Mouse (Mus musculus) kidney, adult 2 months (tissue): ENCODE data around the gene Sertad4. TPM values are rescaled to one million over a fixed set of nuclear protein-coding genes. Genes with fewer than 3 reads are reported as not detected.

Experiments used
- DNase-seq: peaks from one replicate; pipeline ENCODE4 v3.0.0; 2021
- H3K27ac ChIP-seq: fragments of 200-500 bp; 2 replicates; pipeline ENCODE4 v1.5.1; 2012; ENCODE audit warnings: low read depth, low read length, control low read depth, inconsistent platforms; ENCODE audit not compliant: insufficient read depth
- H3K27me3 ChIP-seq: fragments of 200-500 bp; replicated peaks from 2 replicates; pipeline ENCODE4 v1.6.1; 2012; ENCODE audit warnings: mild to moderate bottlenecking, moderate library complexity, low read length, inconsistent platforms; ENCODE audit not compliant: control insufficient read depth, insufficient read depth
- H3K36me3 ChIP-seq: fragments of 200-500 bp; 2 replicates; pipeline ENCODE4 v1.6.1; 2012; ENCODE audit warnings: mild to moderate bottlenecking, moderate library complexity, low read length, inconsistent platforms; ENCODE audit not compliant: control insufficient read depth, insufficient read depth
- H3K4me1 ChIP-seq: fragments of 200-500 bp; 2 replicates; pipeline ENCODE4 v1.6.1; 2011; ENCODE audit warnings: low read length; ENCODE audit not compliant: control insufficient read depth, insufficient read depth
- H3K4me3 ChIP-seq: fragments of 200-500 bp; 2 replicates; pipeline ENCODE4 v1.5.1; 2011; ENCODE audit warnings: mild to moderate bottlenecking, low read depth, low read length, control low read depth; ENCODE audit not compliant: insufficient read depth
- CTCF ChIP-seq: fragments of 200-500 bp; conservative IDR thresholded peaks from 2 replicates; pipeline ENCODE4 v1.5.1; 2011; ENCODE audit warnings: low read depth, mild to moderate bottlenecking, control low read depth, low read length, moderate library complexity, mixed read lengths; ENCODE audit not compliant: insufficient read depth, insufficient read length
- POLR2A ChIP-seq: fragments of 200-500 bp; IDR thresholded peaks from one replicate; pipeline ENCODE4 v1.6.1; 2011; ENCODE audit warnings: low read depth, low read length, control low read depth
- WGBS: fragments of 180-500 bp; shearing (Covaris S2); methylation state at CpG from one replicate; pipeline ENCODE4 v1.1.7; 2018; 5-methylcytosine and 5-hydroxymethylcytosine counted together
- polyA plus RNA-seq: library from polyadenylated mRNA; depleted of rRNA; stranded (reverse); fragments of >200 nt; gene quantifications from 2 replicates; pipeline ENCODE4 v1.2.3, GENCODE M21; 2012

Gene Sertad4
- polyA plus RNA-seq, 1 experiment: 2.6 TPM

DNA sequence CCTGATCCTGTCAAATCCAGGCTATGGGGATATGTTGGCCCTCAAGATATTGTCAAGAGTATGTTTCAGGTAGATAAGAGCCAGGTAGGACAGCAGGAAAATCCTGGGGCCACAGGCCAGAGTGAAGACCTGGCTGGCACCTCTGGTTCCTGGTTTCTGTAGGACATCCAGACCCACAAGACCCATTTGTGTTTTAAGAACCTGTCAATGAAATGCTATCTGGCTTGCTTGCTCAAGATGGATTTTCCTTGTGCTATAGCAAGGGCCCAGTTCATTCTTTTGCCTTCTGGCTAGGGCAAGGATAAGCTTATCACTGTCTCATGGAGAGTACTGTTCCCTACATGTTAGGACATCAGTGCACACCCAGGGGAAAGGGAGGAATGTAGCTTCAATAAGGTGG, 3.5 kb downstream of the Sertad4 start:
- H3K27me3 ChIP-seq: no peaks in the 10 kb centered on the region
- TF ChIP-seq POLR2A (no peak), CTCF (no peak)
- DNase-seq: no peak
- no peak overlapping the region for H3K4me3 ChIP-seq
- H3K36me3 ChIP-seq: no peaks in the 10 kb centered on the region
- no peak overlapping the region for H3K27ac ChIP-seq
- peaks cover 3% of the 10 kb centered on the region for H3K4me1 ChIP-seq

DNA sequence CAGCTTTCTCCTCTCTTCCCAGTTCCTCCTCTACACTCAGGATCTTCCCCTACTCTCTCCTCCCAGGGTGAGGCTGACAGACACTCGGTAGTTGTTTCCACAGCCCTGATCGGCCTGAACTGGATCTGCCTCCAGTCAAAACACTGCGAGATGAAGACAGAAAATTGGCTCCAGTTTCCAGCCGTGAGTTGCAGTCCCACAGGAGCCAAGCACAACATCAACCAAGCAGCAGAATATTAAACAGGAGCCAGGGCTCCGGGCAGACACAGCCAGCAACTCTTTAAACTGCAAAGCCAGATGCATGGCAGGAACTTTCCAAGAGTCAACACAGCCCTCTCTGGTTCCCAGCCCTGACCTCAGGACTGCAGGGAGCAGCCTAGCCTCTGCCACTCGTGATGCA, 3.9 kb downstream of the Sertad4 start:
- WGBS: 29% methylated on average over 6 of the region's 6 CpGs
- no peaks in the 10 kb centered on the region for H3K36me3 ChIP-seq
- no peak overlapping the region for H3K4me3 ChIP-seq
- H3K27ac ChIP-seq: no peak overlapping the region
- DNase-seq: peak; percentile 67
- peaks cover 3% of the 10 kb centered on the region for H3K4me1 ChIP-seq
- TF ChIP-seq CTCF (no peak), POLR2A (no peak)
- no peaks in the 10 kb centered on the region for H3K27me3 ChIP-seq

DNA sequence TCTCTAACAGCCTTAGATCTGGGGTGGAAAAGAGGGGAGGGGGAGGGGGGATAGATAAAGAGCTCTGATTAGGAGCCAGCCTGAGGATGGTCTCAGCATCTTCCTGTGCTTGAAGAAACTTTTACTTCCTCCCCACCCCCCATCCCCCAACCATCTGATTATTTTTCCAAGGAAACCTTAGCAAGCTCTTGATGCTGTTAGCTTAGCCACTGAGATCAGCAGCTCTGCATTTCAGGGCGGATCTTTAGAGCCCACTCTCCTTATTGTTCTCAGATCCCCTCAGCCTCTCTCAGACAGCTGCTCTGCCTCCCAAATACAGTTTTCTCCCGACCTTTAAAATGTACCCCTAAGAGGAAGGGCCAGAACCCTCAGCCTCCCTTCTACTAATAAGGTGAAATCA, 4.4 kb downstream of the Sertad4 start:
- TF ChIP-seq CTCF (no peak), POLR2A (no peak)
- H3K4me1 ChIP-seq: peaks cover 3% of the 10 kb centered on the region

GRCm38 (mm10) chr1:192849616-192850015, 5.9 kb downstream of the Sertad4 start:
- WGBS: 71% methylated on average over 5 of the region's 5 CpGs
- no peak overlapping the region for H3K4me3 ChIP-seq
- TF ChIP-seq POLR2A (no peak), CTCF (no peak)
- DNase-seq: no peak
- H3K27me3 ChIP-seq: no peaks in the 10 kb centered on the region
- H3K27ac ChIP-seq: no peak overlapping the region
- no peaks in the 10 kb centered on the region for H3K36me3 ChIP-seq
- peaks cover 3% of the 10 kb centered on the region for H3K4me1 ChIP-seq

More for the DNA sequence above, 4.4 kb downstream of the Sertad4 start:
- DNase-seq: no peak
- Histone ChIP-seq H3K4me3 (no peak overlapping the region), H3K36me3 (no peaks in the 10 kb centered on the region), H3K27ac (no peak overlapping the region), H3K27me3 (no peaks in the 10 kb centered on the region)
- 50% methylated on average over 2 of the region's 2 CpGs for WGBS

GRCm38 (mm10) chr1:192847254-192847653, 8.3 kb downstream of the Sertad4 start:
- TF ChIP-seq POLR2A: no peak
- Histone ChIP-seq H3K27ac (no peak overlapping the region), H3K4me1 (peaks cover 3% of the 10 kb centered on the region), H3K4me3 (no peak overlapping the region), H3K27me3 (no peaks in the 10 kb centered on the region), H3K36me3 (no peaks in the 10 kb centered on the region)
- no peak for DNase-seq
- WGBS: 83% methylated on average over 3 of the region's 3 CpGs

DNA sequence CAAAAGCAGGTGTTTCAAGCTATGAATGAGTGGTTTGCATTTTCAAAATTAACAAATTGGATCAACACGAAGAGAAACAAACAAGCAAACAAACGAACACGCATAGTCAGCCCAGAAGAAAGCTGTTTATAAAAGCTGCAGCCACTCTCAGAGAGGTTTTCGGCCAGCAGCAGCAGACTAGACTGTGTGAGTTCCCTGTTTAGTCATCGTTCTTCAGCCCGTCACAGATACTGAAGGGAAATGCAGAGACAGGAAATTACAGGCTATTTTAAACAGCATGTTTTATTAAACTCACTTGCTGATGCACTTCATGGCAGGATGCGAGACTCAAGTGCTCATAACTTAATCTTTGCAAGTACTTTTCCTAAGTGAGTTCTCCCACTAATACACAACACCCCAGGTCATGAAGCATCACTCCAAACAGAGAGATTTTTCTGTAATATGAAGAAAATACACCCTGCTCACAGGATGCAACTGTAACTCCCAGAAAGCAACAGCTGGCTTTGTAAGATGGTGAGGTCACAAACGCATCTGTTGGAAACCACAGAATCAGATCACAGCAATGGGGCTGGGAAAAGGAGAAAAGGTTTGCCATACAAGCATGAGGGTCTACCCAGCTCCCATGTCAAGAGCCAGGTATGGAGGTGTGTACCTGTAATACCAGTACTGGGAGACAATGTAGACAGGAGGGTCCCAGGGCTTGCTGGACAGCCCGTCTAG, 14.3 kb downstream of the Sertad4 start:
- DNase-seq: peak; percentile 12
- TF ChIP-seq CTCF (no peak), POLR2A (no peak)
- H3K27me3 ChIP-seq: no peaks in the 10 kb centered on the region
- WGBS: 66% methylated on average over 9 of the region's 9 CpGs
- H3K27ac ChIP-seq: no peak overlapping the region
- H3K4me1 ChIP-seq: no peaks in the 10 kb centered on the region
- H3K4me3 ChIP-seq: no peak overlapping the region
- H3K36me3 ChIP-seq: no peaks in the 10 kb centered on the region

GRCm38 (mm10) chr1:192840655-192841054, 14.9 kb downstream of the Sertad4 start:
- DNase-seq: no peak
- 95% methylated on average over 2 of the region's 2 CpGs for WGBS

More at GRCm38 (mm10) chr1:192840655-192841054, 14.9 kb downstream of the Sertad4 start:
- TF ChIP-seq POLR2A (no peak), CTCF (no peak)
- H3K27me3 ChIP-seq: no peaks in the 10 kb centered on the region
- H3K36me3 ChIP-seq: no peaks in the 10 kb centered on the region
- H3K4me1 ChIP-seq: no peaks in the 10 kb centered on the region
- H3K4me3 ChIP-seq: no peak overlapping the region
- H3K27ac ChIP-seq: no peak overlapping the region
